Mouse (Mus musculus) C2C12 (cell line): ENCODE data around the gene Rpl6.

Source experiments
- CTCF ChIP-seq: IDR thresholded peaks from one replicate; pipeline ENCODE4 v1.5.1; 2011; ENCODE audit not compliant: control insufficient read depth, insufficient read depth, insufficient read length
- FOSL1 ChIP-seq: IDR thresholded peaks from one replicate; pipeline ENCODE4 v1.8.0; 2011; ENCODE audit warnings: mild to moderate bottlenecking, low read length; ENCODE audit not compliant: poor library complexity, insufficient read depth, severe bottlenecking
- MAX ChIP-seq: IDR thresholded peaks from one replicate; pipeline ENCODE4 v1.6.1; 2011; ENCODE audit warnings: mild to moderate bottlenecking, control low read depth
- USF1 ChIP-seq: IDR thresholded peaks from one replicate; pipeline ENCODE4 v1.6.1; 2011; ENCODE audit warnings: low read depth, mild to moderate bottlenecking, control low read depth, moderate library complexity

DNA sequence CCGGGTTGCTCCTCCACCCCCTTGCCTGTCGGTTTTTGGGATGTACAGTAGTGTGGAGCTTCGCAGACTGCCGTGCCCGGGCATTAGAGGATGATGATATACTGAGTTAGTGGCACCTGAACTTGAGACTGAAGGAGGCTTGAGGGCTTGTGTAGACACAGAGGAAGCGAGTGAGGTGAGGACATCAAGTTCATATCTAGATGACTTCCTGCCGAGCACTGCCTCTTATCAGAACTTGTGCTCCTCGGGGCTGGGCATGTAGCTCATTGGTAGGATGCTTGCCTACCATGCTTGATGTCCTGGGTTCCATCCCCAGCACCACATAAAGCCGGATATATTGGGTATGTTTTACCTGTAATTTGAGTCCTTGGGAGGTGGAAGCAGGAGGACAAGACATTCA lies 26.5 kb downstream of the Rpl6 start:
- TF ChIP-seq CTCF (no peak), FOSL1 (no peak), USF1 (no peak), MAX (no peak)
